Mouse (Mus musculus): ENCODE results near the gene Plekhs1. TPM values are rescaled to one million over a fixed set of nuclear protein-coding genes. Genes with fewer than 3 reads are reported as not detected.

Gene Plekhs1
- 0.96 to 1.3 TPM (median 1.1 TPM) in 4 replicates for total RNA-seq (2023; ENCODE audit: inconsistent age)

DNA sequence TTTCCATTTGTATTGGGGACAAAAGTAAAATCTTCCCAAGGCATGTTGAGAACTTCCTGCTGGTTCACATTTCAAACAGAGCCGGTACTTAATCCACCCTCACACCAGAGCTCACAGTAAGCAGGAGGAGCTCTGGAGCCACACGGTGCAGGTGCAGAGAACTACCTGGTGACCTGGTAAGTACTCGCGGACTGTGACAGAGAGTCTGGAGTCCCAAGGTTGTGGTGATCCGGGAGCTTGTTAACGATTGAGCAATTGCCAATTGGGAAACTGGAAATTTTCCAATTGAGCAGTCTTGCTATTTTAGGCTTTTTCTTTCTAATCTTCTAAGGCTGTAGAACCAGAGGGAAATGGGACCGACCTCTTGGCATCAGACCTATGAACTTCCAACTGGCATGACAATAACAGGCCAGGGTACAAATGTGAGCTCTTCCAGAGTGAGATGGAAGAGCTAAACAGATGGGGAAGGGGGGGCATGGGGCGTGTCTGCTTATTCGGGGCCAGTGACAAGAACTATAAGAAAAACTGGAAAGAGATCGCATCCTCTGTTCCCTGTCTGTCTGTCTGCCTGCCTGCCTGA, at the start of gene Plekhs1:
Plekhs1 (plus strand) TSS at position 119 of the 580 bp plus-strand sequence.

Other genes with a start within 250 kb of the Plekhs1 start
- not detected in 4 replicates for gene Habp2, start 174.5 kb upstream of the Plekhs1 start, total RNA-seq (2023; ENCODE audit: inconsistent age)
- 0.12 to 0.32 TPM (median 0.20 TPM) in 4 replicates for gene Nrap, start 71.6 kb upstream of the Plekhs1 start, total RNA-seq (2023; ENCODE audit: inconsistent age)
- gene Casp7, start 64.5 kb upstream of the Plekhs1 start, total RNA-seq (2023; ENCODE audit: inconsistent age): 25.0 to 31.5 TPM (median 27.2 TPM) in 4 replicates
- gene Dclre1a, start 86.6 kb downstream of the Plekhs1 start, total RNA-seq (2023; ENCODE audit: inconsistent age): 3.7 to 6.6 TPM (median 4.9 TPM) in 4 replicates
- gene Nhlrc2, start 86.6 kb downstream of the Plekhs1 start, total RNA-seq (2023; ENCODE audit: inconsistent age): 17.8 to 23.4 TPM (median 22.5 TPM) in 4 replicates

Measured in B cell, adult (primary cell).